Mouse (Mus musculus) hindbrain, embryonic 11.5 days (tissue): ENCODE measurements around the gene Rpl11. TPM values are rescaled to one million over a fixed set of nuclear protein-coding genes. Genes with fewer than 3 reads are reported as not detected.
A peak's percentile ranks its signal among the peaks of the same experiment; 100 is the strongest.

Experiments used
- ATAC-seq: fragments of 200-750 bp; cut with Nextera tagmentation; 2 replicates; pipeline ENCODE4 v1.8.0; 2017; ENCODE audit warnings: mild to moderate bottlenecking, moderate TSS enrichment, moderate library complexity; ENCODE audit not compliant: low FRiP score
- DNase-seq: peaks from one replicate; pipeline ENCODE4 v3.0.0-alpha.2; 2015; ENCODE audit warnings: low spot score
- H3K27ac ChIP-seq: fragments of 300-500 bp; sonication (generic); 2 replicates; pipeline ENCODE4 v1.5.1; 2014; ENCODE audit warnings: mild to moderate bottlenecking, low read depth, low read length
- H3K27me3 ChIP-seq: fragments of 300-500 bp; sonication (generic); 2 replicates; pipeline ENCODE4 v1.6.1; 2014; ENCODE audit warnings: mild to moderate bottlenecking, low read length, moderate library complexity, mixed read lengths; ENCODE audit not compliant: control insufficient read depth, insufficient read depth
- H3K36me3 ChIP-seq: fragments of 300-500 bp; sonication (generic); 2 replicates; pipeline ENCODE4 v1.6.1; 2014; ENCODE audit warnings: mild to moderate bottlenecking, low read length, moderate library complexity, mixed read lengths; ENCODE audit not compliant: control insufficient read depth, insufficient read depth
- H3K4me1 ChIP-seq: fragments of 300-500 bp; sonication (generic); replicated peaks from 2 replicates; pipeline ENCODE4 v1.6.1; 2014; ENCODE audit warnings: low read length, mixed read lengths; ENCODE audit not compliant: control insufficient read depth, insufficient read depth
- H3K4me2 ChIP-seq: fragments of 300-500 bp; sonication (generic); replicated peaks from 2 replicates; pipeline ENCODE4 v1.6.1; 2014; ENCODE audit warnings: mild to moderate bottlenecking, low read depth, low read length
- H3K4me3 ChIP-seq: fragments of 300-500 bp; sonication (generic); 2 replicates; pipeline ENCODE4 v1.5.1; 2014; ENCODE audit warnings: low read depth, low read length
- H3K9ac ChIP-seq: fragments of 300-500 bp; sonication (generic); 2 replicates; pipeline ENCODE4 v1.6.1; 2014; ENCODE audit warnings: low read depth, low read length
- H3K9me3 ChIP-seq: fragments of 300-500 bp; sonication (generic); 2 replicates; pipeline ENCODE4 v1.6.1; 2016; ENCODE audit warnings: low read length; ENCODE audit not compliant: control insufficient read depth
- WGBS: fragments of 180-500 bp; shearing (Covaris S2); extraction: QIAGEN DNeasy Blood & Tissue Kit; methylation state at CpG from one replicate; pipeline ENCODE4 v1.1.7; 2014; 5-methylcytosine and 5-hydroxymethylcytosine counted together
- polyA plus RNA-seq: library from polyadenylated mRNA; unstranded; fragments of >200 nt; fragmentation: Nextera tagmentation; extraction: Ambion mirVana; gene quantifications from 2 replicates; pipeline ENCODE4 v1.2.1, GENCODE M21; 2014

Rpl11 gene
- polyA plus RNA-seq, 1 experiment from 2014 or later: 354 TPM

GRCm38 (mm10) chr4:136006821-136007220, 46.4 kb downstream of the Rpl11 start:
- DNase-seq: no peak
- Histone ChIP-seq H3K9ac (no peak overlapping the region), H3K9me3 (no peaks in the 10 kb centered on the region), H3K27ac (no peak overlapping the region), H3K4me3 (no peak overlapping the region), H3K27me3 (no peaks in the 10 kb centered on the region), H3K36me3 (peaks cover 34% of the 10 kb centered on the region), H3K4me1 (no peaks in the 10 kb centered on the region), H3K4me2 (no peak overlapping the region)
- 92% methylated on average over 3 of the region's 3 CpGs for WGBS
- ATAC-seq: no peak

DNA sequence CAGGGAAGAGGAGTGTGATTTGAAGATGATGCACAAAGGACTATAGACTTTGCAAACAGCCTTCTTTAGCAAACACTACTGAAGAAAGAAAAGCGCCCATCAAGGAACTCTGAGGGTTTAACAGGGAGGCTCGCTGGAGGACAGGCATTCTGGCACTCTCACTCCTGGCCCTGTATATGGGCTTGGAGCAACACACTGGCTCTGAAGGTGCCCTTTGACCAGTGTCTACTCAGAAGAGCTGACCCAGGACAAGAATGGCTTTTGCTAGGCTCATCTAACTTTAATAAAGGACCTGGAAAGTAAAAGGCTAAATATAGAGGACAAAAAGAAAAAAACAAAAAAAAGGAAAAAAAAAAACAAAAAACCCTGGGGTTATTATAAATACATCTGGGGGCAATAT, 48.3 kb downstream of the Rpl11 start:
- DNase-seq (no peak), ATAC-seq (no peak)
- no peaks in the 10 kb centered on the region for H3K27me3 ChIP-seq
- H3K4me1 ChIP-seq: no peaks in the 10 kb centered on the region
- no peak overlapping the region for H3K27ac ChIP-seq
- H3K4me3 ChIP-seq: no peak overlapping the region
- peaks cover 30% of the 10 kb centered on the region for H3K36me3 ChIP-seq
- no peak overlapping the region for H3K4me2 ChIP-seq
- H3K9ac ChIP-seq: no peak overlapping the region
- 85% methylated on average over 2 of the region's 2 CpGs for WGBS
- H3K9me3 ChIP-seq: no peaks in the 10 kb centered on the region

DNA sequence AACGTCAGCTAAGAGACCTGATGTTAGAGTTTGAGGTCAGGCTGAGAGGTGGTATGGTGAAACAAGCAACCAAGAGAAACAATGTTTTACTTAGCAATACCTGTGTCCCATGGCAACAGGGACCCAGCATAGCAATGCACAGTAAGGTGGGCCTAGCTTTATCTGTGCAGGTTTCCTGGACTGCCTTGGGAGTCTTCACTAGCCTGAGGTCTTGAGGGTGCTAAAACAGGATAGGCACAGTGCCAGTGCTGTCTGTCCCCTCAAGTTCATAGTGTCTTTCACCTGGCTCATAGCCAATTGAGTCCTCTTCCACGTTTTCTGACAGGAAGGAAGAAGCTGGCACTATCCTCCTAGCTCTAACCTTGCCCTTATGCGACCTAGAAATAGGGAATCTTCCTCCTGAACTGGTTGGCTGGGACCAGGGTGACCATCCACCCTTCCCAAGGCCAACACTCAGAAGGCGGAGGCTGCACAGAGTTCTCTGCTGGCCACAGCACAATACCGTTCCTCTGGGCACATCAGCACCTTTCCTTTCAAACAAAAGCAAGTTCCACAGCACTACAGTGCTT, 49.0 kb downstream of the Rpl11 start:
- no peaks in the 10 kb centered on the region for H3K27me3 ChIP-seq
- no peak overlapping the region for H3K27ac ChIP-seq
- no peaks in the 10 kb centered on the region for H3K9me3 ChIP-seq
- 88% methylated on average over 5 of the region's 5 CpGs for WGBS
- H3K36me3 ChIP-seq: peaks cover 28% of the 10 kb centered on the region
- H3K9ac ChIP-seq: no peak overlapping the region
- H3K4me3 ChIP-seq: no peak overlapping the region
- H3K4me2 ChIP-seq: no peak overlapping the region
- H3K4me1 ChIP-seq: no peaks in the 10 kb centered on the region
- no peak for ATAC-seq
- DNase-seq: no peak

GRCm38 (mm10) chr4:135995118-135995517, 58.1 kb downstream of the Rpl11 start:
- Histone ChIP-seq H3K27me3 (no peaks in the 10 kb centered on the region), H3K27ac (no peak overlapping the region), H3K4me2 (no peak overlapping the region), H3K36me3 (no peaks in the 10 kb centered on the region), H3K9ac (no peak overlapping the region), H3K4me1 (no peaks in the 10 kb centered on the region), H3K4me3 (no peak overlapping the region), H3K9me3 (no peaks in the 10 kb centered on the region)
- whole genome bisulfite sequencing: 80% methylated on average over 4 of the region's 4 CpGs
- DNase-seq: no peak
- no peak for ATAC-seq

DNA sequence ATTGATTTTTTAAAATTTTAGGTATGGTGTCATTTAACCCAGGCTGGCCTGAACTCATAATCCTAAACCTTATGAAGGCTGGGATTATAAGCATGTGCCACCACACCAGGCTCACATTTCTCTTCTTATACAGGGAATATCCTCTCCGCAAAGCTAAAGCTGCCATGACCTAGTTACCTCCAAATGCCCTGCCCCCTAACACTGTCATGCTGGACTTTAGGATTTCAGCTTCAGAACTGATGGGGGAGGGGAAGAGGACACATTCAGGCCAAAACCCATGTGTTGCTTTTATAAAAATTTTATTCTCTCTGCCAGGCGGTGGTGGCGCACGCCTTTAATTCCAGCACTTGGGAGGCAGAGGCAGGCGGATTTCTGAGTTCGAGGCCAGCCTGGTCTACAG, 59.3 kb downstream of the Rpl11 start:
- no peak overlapping the region for H3K27ac ChIP-seq
- H3K4me2 ChIP-seq: no peak overlapping the region
- H3K9me3 ChIP-seq: no peaks in the 10 kb centered on the region
- ATAC-seq (no peak), DNase-seq (no peak)
- 96% methylated on average over 6 of the region's 6 CpGs for WGBS
- no peaks in the 10 kb centered on the region for H3K4me1 ChIP-seq
- no peaks in the 10 kb centered on the region for H3K27me3 ChIP-seq
- H3K9ac ChIP-seq: no peak overlapping the region
- no peak overlapping the region for H3K4me3 ChIP-seq
- no peaks in the 10 kb centered on the region for H3K36me3 ChIP-seq

GRCm38 (mm10) chr4:135987714-135988113, 65.5 kb downstream of the Rpl11 start:
- WGBS: 76% methylated on average over 9 of the region's 9 CpGs
- ATAC-seq (no peak), DNase-seq (peak; percentile 9)
- no peaks in the 10 kb centered on the region for H3K27me3 ChIP-seq
- no peak overlapping the region; the same call in 1 of the 2 replicates for H3K27ac ChIP-seq
- peaks cover 5% of the 10 kb centered on the region for H3K4me1 ChIP-seq
- peak overlapping the region; percentile 95 for H3K9ac ChIP-seq
- no peaks in the 10 kb centered on the region for H3K36me3 ChIP-seq
- H3K4me2 ChIP-seq: peak overlapping the region; percentile 88
- H3K9me3 ChIP-seq: no peaks in the 10 kb centered on the region
- peak overlapping the region; percentile 95; the same call in 1 of the 2 replicates for H3K4me3 ChIP-seq

GRCm38 (mm10) chr4:135986943-135987710, 66.1 kb downstream of the Rpl11 start, which contains the start of gene Pithd1:
Gene Pithd1, minus strand, starts transcription at chr4:135987264.
- WGBS: under 1% methylated on average over 72 of the region's 81 CpGs
- H3K9ac ChIP-seq: peak within 1 kb of the TSS; percentile 95
- ATAC-seq (peak; percentile 91), DNase-seq (peak; percentile 95)
- no peaks in the 10 kb centered on the region for H3K27me3 ChIP-seq
- H3K4me1 ChIP-seq: peaks cover 5% of the 10 kb centered on the region
- H3K4me2 ChIP-seq: peak within 1 kb of the TSS; percentile 88
- H3K4me3 ChIP-seq: peak within 1 kb of the TSS; percentile 95
- no peaks in the 10 kb centered on the region for H3K9me3 ChIP-seq
- no peaks in the 10 kb centered on the region for H3K36me3 ChIP-seq
- H3K27ac ChIP-seq: peak within 1 kb of the TSS; percentile 65

- 11% methylated on average over 22 of the region's 23 CpGs for WGBS
- no peaks in the 10 kb centered on the region for H3K9me3 ChIP-seq
- ATAC-seq (peak; percentile 8; the same call in 1 of the 2 replicates), DNase-seq (no peak)
- H3K4me1 ChIP-seq: peaks cover 5% of the 10 kb centered on the region
- H3K4me3 ChIP-seq: peak overlapping the region; percentile 95
- H3K4me2 ChIP-seq: peak overlapping the region; percentile 88
- peak overlapping the region; percentile 95 for H3K9ac ChIP-seq
- no peaks in the 10 kb centered on the region for H3K27me3 ChIP-seq
- H3K36me3 ChIP-seq: no peaks in the 10 kb centered on the region
- peak overlapping the region; percentile 65 for H3K27ac ChIP-seq
Observed at GRCm38 (mm10) chr4:135986301-135986942, 66.8 kb downstream of the Rpl11 start.
